Mouse (Mus musculus) ES-E14 (cell line): ENCODE measurements around the gene Tmem266. TPM values are rescaled to one million over a fixed set of nuclear protein-coding genes. Genes with fewer than 3 reads are reported as not detected.

Experiments
- DNase-seq: peaks from one replicate; pipeline ENCODE4 v3.0.0-alpha.2; 2013; ENCODE audit warnings: low read depth, low spot score
- H3K27ac ChIP-seq: 2 replicates; pipeline ENCODE4 v1.5.1; 2012; ENCODE audit warnings: low read depth, mild to moderate bottlenecking, low read length, moderate library complexity, mixed read lengths; ENCODE audit not compliant: poor library complexity, insufficient read depth, severe bottlenecking
- H3K36me3 ChIP-seq: 2 replicates; pipeline ENCODE4 v1.6.1; 2012; ENCODE audit warnings: mild to moderate bottlenecking, low read length, moderate library complexity, mixed read lengths; ENCODE audit not compliant: control insufficient read depth, poor library complexity, insufficient read depth, severe bottlenecking
- H3K4me1 ChIP-seq, 2 experiments: fragments of 150-350 bp in 1 of 2; sonication (generic) in 1 of 2; 2 replicates each; pipeline ENCODE4 v1.6.1; 2012; ENCODE audit warnings: low read length in 2 of 2, mild to moderate bottlenecking in 1 of 2, mixed read lengths in 1 of 2; ENCODE audit not compliant: control insufficient read depth in 2 of 2, insufficient read depth in 2 of 2, poor library complexity in 1 of 2
- H3K4me3 ChIP-seq, 2 experiments: fragments of 150-350 bp in 1 of 2; sonication (generic) in 1 of 2; 2 replicates each; pipeline ENCODE4 v1.5.1; 2012; ENCODE audit warnings: low read length in 2 of 2, low read depth in 1 of 2, mild to moderate bottlenecking in 1 of 2, mixed read lengths in 1 of 2; ENCODE audit not compliant: insufficient read depth in 1 of 2, poor library complexity in 1 of 2, severe bottlenecking in 1 of 2
- H3K9ac ChIP-seq: 2 replicates; pipeline ENCODE4 v1.6.1; 2012; ENCODE audit warnings: low read depth, mild to moderate bottlenecking, low read length, mixed read lengths; ENCODE audit not compliant: poor library complexity, insufficient read depth, severe bottlenecking
- H3K9me3 ChIP-seq: fragments of 150-350 bp; sonication (generic); 2 replicates; pipeline ENCODE4 v1.6.1; 2012; ENCODE audit warnings: low read depth, mild to moderate bottlenecking, low read length; ENCODE audit not compliant: control insufficient read depth, insufficient read depth
- CHD2 ChIP-seq: IDR thresholded peaks from 2 replicates; pipeline ENCODE4 v1.6.1; 2014; ENCODE audit warnings: mild to moderate bottlenecking, low read depth, low read length, inconsistent platforms
- HCFC1 ChIP-seq: IDR thresholded peaks from 2 replicates; pipeline ENCODE4 v1.6.1; 2012; ENCODE audit warnings: low read length, inconsistent platforms, borderline replicate concordance; ENCODE audit not compliant: insufficient read depth
- MAFK ChIP-seq: IDR thresholded peaks from 2 replicates; pipeline ENCODE4 v1.6.1; 2014; ENCODE audit warnings: mild to moderate bottlenecking, low read depth, low read length, inconsistent platforms; ENCODE audit not compliant: insufficient read depth
- ZC3H11A ChIP-seq: IDR thresholded peaks from 2 replicates; pipeline ENCODE4 v1.6.1; 2012; ENCODE audit warnings: low read depth, mild to moderate bottlenecking, inconsistent platforms, low read length, borderline replicate concordance
- ZNF384 ChIP-seq: IDR thresholded peaks from 2 replicates; pipeline ENCODE4 v1.6.1; 2012; ENCODE audit warnings: low read depth, low read length, inconsistent platforms
- in situ Hi-C, 2 experiments: fragments of 600-800 bp; cut with MboI; formaldehyde crosslinking; loops; one replicate each; pipeline ENCODE4 v1.15.1; 2025; ENCODE audit warnings: low sequenced_read_pairs in 2 of 2, inconsistent platforms in 1 of 2; ENCODE audit not compliant: unreplicated experiment in 2 of 2
- total RNA-seq: library from RNA; depleted of rRNA; stranded (reverse); fragments of 300-350 nt; gene quantifications from 2 replicates; pipeline ENCODE4 v1.2.3, GENCODE M21; 2012; rRNA removed

The Tmem266 gene
- total RNA-seq, 1 experiment, result 0.85 TPM

- Histone ChIP-seq H3K27ac (no peak overlapping the region), H3K4me3 (no peak overlapping the region), H3K36me3 (no peaks in the 10 kb centered on the region; the same call in 1 of the 2 replicates), H3K9ac (no peak overlapping the region), H3K4me1 (0 out of 4 replicates have a peak, but pooled peaks cover 0 to 2% of the 10 kb centered on the region in 2 experiments), H3K9me3 (no peaks in the 10 kb centered on the region)
- TF ChIP-seq CHD2 (no peak), ZNF384 (no peak), ZC3H11A (no peak), MAFK (no peak), HCFC1 (no peak)
- no peak for DNase-seq
- in situ Hi-C loops, result no loop called here
Observed at GRCm38 (mm10) chr9:55453366-55453765, 126.7 kb downstream of the Tmem266 start.

- in situ Hi-C loops, result no loop called here
- H3K36me3 ChIP-seq, result peaks cover 2% of the 10 kb centered on the region; the same call in 1 of the 2 replicates
- H3K27ac ChIP-seq, result no peak overlapping the region
- DNase-seq, result no peak
- H3K9me3 ChIP-seq, result no peaks in the 10 kb centered on the region
- no peak for TF ChIP-seq CHD2
- H3K9ac ChIP-seq, result no peak overlapping the region
- no peaks in the 10 kb centered on the region for H3K4me1 ChIP-seq
- no peak overlapping the region for H3K4me3 ChIP-seq
Observed at GRCm38 (mm10) chr9:55468397-55468796, 141.7 kb downstream of the Tmem266 start.

DNA sequence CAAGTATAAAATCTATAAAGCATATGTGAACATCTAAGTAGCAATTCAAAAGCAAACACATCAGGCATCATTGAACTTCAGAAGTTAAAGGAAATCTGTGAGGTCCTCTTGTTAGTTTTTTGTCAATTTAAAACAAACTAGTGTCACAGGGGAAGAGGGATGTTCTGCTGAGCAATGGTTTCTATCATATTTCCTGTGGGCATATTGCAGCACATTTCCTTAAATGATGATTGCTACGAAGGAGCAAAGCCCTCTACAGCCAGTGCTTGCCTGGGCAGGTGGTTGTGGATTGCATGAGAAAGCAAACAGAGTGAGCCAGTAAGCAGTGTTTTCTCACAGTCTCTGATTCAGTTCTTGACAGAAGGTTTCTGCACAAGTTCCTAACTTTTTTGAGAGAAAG lies 149.4 kb downstream of the Tmem266 start:
- H3K27ac ChIP-seq, result no peak overlapping the region
- no peaks in the 10 kb centered on the region for H3K4me1 ChIP-seq
- TF ChIP-seq CHD2, result no peak
- no peak for TF ChIP-seq MAFK
- TF ChIP-seq ZNF384, result no peak
- no peak for TF ChIP-seq ZC3H11A
- no peak for TF ChIP-seq HCFC1
- no peak for DNase-seq
- H3K36me3 ChIP-seq, result no peaks in the 10 kb centered on the region
- no peaks in the 10 kb centered on the region for H3K9me3 ChIP-seq
- no peak overlapping the region for H3K9ac ChIP-seq
- H3K4me3 ChIP-seq, result no peak overlapping the region
- in situ Hi-C loops, result no loop called here

GRCm38 (mm10) chr9:55478699-55479098 lies 152.0 kb downstream of the Tmem266 start:
- H3K9me3 ChIP-seq, result no peaks in the 10 kb centered on the region
- DNase-seq, result no peak
- TF ChIP-seq MAFK (no peak), ZC3H11A (no peak), HCFC1 (no peak), CHD2 (no peak), ZNF384 (no peak)
- no peak overlapping the region for H3K27ac ChIP-seq
- H3K9ac ChIP-seq, result no peak overlapping the region
- in situ Hi-C loops, result no loop called here
- no peaks in the 10 kb centered on the region for H3K36me3 ChIP-seq
- no peak overlapping the region for H3K4me3 ChIP-seq
- no peaks in the 10 kb centered on the region for H3K4me1 ChIP-seq

DNA sequence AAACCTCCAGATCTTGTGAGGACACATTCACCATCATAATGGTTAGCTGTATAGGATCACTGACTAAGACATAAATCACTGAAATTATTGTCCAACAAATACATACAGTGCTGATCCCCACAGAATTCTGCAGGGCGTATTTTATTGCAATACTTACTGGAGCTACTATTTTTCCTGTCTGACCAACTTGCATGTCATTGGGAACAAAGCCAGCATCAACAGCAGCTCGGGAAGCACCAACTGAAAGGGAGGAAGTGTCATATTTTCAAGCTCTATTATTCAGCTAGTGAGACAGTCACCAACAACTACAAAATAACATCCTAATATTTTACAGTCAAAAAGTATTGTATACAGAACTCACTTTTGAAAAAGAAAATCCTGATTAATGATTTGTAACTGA lies 155.4 kb downstream of the Tmem266 start:
- TF ChIP-seq HCFC1 (no peak), CHD2 (no peak), ZC3H11A (no peak), ZNF384 (no peak), MAFK (no peak)
- Histone ChIP-seq H3K4me3 (no peak overlapping the region), H3K9ac (no peak overlapping the region), H3K36me3 (no peaks in the 10 kb centered on the region; the same call in 1 of the 2 replicates), H3K4me1 (no peaks in the 10 kb centered on the region), H3K9me3 (no peaks in the 10 kb centered on the region), H3K27ac (no peak overlapping the region)
- in situ Hi-C loops, result no loop called here
- DNase-seq, result no peak

Other genes with a start within 250 kb of the Tmem266 start
- gene Ube2q2, start 178.1 kb upstream of the Tmem266 start, total RNA-seq, result 21.5 and 24.9 TPM in 2 replicates
- gene Fbxo22, start 118.0 kb upstream of the Tmem266 start, total RNA-seq, result 58.4 and 60.5 TPM in 2 replicates
- 5.8 and 7.0 TPM in 2 replicates for gene Nrg4, start 69 bp upstream of the Tmem266 start, total RNA-seq
- gene Etfa, start 185.3 kb downstream of the Tmem266 start, total RNA-seq, result 20.0 and 34.0 TPM in 2 replicates
- 0.16 and 0.45 TPM in 2 replicates for gene Isl2, start 211.8 kb downstream of the Tmem266 start, total RNA-seq